Mouse (Mus musculus) B cell, adult 2 months (primary cell): ENCODE measurements around the gene Mup3.
"Not testable (repeated sequence)": the region's sequence is repeated elsewhere in the genome, so short reads cannot be mapped to it uniquely, and the experiment has no call there.

Experiments
- DNase-seq, 2 experiments: peaks; one replicate each; pipeline ENCODE4 v3.0.0; 2022

Gene Mup3

DNA sequence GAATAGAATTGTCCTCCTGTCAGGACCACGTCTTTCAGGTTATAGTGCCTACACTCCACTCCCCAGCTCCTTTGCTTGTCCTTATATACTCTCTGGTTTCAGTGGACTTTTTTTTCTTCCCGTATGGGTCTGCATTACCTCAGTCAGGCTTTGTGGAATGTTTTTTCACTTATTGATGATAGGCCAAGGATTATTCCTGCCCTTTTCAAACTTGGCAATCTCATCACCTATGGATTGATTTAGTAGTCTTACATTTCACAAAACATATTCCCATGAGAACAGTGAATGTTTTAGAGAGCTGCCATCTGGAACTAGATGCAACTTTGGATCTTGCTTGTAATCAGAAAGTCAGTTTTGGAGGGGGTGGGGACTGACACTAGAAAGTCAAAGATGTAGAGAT is at the start of gene Mup3:
Mup3 (minus strand) TSS at position 102 of the 400 bp plus-strand sequence.
- DNase-seq: no peak

DNA sequence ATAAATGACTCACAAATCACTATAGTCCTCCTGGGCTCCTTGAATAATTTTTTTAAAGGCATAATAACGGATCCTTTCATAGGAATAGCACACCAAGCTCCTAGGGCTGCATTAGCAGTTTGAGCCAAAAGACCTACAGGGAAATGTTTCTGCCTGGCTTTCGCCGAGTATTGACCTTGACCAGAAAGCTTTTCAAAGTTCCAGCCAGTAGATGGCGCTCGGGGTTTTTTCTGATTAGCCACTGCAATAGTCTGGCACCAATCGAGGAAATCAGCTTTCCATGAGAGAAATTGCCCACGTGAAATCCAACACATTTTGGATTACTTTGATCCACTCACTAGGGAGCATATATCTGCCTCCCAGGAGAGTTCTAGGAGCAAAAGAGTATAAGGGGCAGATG is 46.6 kb upstream of the Mup3 start:
- DNase-seq: peak; percentile 33 to 40

DNA sequence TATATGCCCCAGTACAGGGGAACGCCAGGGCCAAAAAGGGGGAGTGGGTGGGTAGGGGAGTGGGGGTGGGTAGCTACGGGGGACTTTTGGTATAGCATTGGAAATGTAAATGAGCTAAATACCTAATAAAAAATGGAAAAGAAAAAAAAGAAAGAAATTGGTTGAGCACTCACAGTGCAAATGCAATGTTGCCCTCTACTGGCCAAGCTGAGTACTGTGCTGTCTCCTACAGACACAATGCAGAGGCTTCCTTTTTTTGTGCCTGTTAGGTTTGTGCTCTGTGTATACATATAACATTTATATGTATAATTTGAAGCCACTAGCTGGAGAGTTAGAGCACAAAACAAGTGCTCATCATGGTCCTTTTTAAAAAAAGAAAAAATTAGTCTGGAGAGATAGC is 16.2 kb upstream of the Mup3 start:
- peak in 1 of 2 experiments; percentile 6 for DNase-seq

DNA sequence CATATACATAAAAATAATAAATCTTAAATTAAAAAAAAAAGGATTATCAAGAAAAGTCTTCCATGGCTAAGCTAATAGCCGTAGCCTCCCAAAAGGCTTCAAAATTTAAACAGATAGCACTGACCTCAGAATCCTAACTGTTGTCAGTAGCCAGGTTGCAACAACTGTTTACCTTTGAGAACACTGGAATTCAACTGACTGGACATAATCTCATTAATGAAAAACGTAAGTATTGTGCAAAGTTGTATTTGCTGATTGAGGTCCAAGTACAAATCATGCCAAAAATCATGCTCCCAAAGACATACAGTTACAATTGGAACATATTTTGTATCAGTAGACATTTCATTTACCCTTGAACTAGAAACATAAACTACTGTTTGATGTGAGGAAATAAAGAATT is 811 bp upstream of the Mup3 start:
- no peak for DNase-seq

DNA sequence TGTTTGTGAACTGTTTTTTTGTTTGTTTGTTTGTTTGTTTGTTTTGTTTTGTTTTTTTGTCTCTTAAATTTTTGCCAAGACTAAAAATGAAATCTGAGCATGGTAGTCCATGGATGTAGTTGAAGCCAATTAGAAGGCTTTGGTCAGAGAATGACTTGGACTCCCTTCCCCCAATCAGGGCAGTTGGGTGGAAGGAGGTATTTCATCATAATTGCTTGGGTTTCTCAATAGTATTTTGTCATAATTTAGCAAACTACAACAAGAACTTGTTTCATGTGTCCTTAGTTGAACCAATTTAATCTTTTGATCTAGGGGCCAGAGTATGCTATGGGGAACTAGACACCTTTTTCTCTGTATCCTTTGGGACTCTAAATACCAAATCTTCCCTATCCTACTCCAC is 4.4 kb downstream of the Mup3 start:
- no peak for DNase-seq

DNA sequence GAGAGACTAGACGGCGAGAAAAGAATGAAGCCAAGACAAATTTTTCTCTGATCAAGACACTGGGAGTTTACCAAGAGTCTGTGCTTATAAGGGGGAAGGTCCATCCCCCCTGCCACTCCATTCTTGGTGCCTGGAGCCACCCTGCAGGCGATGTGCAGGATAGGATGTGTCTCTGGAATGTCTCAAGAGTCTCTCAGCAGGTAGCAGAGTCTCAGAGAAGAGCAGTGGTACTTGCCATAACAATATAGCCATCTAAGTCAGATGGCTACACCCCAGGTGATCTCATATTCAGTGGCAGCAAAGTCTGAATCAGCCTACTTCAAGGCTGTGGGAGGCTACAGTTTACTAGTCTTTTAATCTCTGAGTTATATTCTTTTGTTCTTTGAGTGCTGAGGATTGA is 12.0 kb downstream of the Mup3 start:
- no peak for DNase-seq

DNA sequence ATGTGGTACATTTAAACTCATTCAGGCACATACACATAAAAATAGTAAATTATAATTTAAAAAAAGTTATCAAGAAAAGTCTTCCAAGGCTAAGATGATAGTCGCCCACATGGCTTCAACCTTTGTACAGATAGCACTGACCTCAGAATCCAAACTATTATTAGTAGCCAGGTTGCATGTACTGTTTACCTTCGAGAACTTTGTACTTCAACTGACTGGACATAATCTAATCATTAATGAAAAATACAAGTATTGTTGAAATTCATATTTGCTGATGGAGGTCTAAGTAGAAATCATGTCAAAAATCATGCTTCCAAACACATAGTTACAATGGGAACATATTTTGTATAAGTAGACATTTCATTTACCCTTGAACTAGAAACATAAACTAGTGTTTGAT is 32.4 kb downstream of the Mup3 start:
- not testable (repeated sequence) for DNase-seq

DNA sequence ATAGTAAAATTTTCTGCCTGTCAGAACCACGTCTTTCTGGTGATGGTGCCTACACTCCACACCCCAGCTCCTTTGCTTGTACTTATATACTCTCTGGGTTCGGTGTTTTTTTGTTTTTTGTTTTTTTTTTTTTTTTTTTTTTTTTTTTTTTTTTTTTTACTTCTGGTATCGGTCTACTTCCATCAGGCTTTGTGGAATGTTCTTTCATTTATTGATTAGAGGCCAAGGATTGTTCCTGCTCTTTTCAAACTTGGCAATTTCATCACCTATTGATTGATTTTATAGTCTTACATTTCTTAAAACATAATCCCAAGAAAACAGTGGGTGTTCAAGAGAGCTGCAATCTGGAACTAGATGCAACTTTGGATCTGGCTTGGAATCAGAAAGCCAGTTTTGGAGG is 33.1 kb downstream of the Mup3 start, which contains the start of gene Mup20:
Mup20 (minus strand) TSS at position 101 of the 400 bp plus-strand sequence.
- DNase-seq: not testable (repeated sequence)
